Mouse (Mus musculus): ENCODE results near the gene Ptger1.

- no peak for TF ChIP-seq CTCF (IDR thresholded peaks at IDR 0.05; ENCODE audit: low read depth, low read length)
- TF ChIP-seq EP300 (IDR thresholded peaks at IDR 0.05; ENCODE audit: insufficient read depth, low read depth, low read length), result no peak
- TF ChIP-seq POLR2A (IDR thresholded peaks at IDR 0.05; ENCODE audit: insufficient read depth, low read length), result no peak
Observed at GRCm38 (mm10) chr8:83719693-83720092, 53.2 kb downstream of the Ptger1 start.
